Mouse (Mus musculus): ENCODE measurements around the gene Mbd5. TPM values are rescaled to one million over a fixed set of nuclear protein-coding genes. Genes with fewer than 3 reads are reported as not detected.
A peak's percentile ranks its signal among the peaks of the same experiment; 100 is the strongest.

The Mbd5 gene
- 29.0 and 29.8 TPM in 2 replicates for polyA plus RNA-seq (2014; fragmentation: Nextera tagmentation; extraction: Ambion mirVana)

GRCm38 (mm10) chr2:48948841-48949584, at the start of gene Mbd5:
Mbd5 (plus strand) TSS chr2:48949508.
- WGBS = 1% methylated on average over 49 of the region's 49 CpGs
- ATAC-seq (ENCODE audit: insufficient read depth) (peak; percentile 99), DNase-seq (peak; percentile 96)
- peak within 1 kb of the TSS; percentile 94 for H3K4me3 ChIP-seq (ENCODE audit: low read depth, low read length)
- no peaks in the 10 kb centered on the region for H3K9me3 ChIP-seq (ENCODE audit: low read depth, low read length)
- TF ChIP-seq CTCF (IDR thresholded peaks at IDR 0.05; ENCODE audit: low read depth) = no peak
- H3K4me1 ChIP-seq (ENCODE audit: insufficient read depth) = peaks cover 4% of the 10 kb centered on the region; the same call in 1 of the 2 replicates
- H3K4me2 ChIP-seq = peak within 1 kb of the TSS; percentile 74
- no peaks in the 10 kb centered on the region for H3K36me3 ChIP-seq (ENCODE audit: insufficient read depth)
- peak within 1 kb of the TSS; percentile 94 for H3K27ac ChIP-seq (ENCODE audit: low read depth)
- no peaks in the 10 kb centered on the region for H3K27me3 ChIP-seq (ENCODE audit: insufficient read depth, low read length)
- H3K9ac ChIP-seq = peak within 1 kb of the TSS; percentile 93

GRCm38 (mm10) chr2:48908866-48909265, 40.4 kb upstream of the Mbd5 start:
- Histone ChIP-seq H3K36me3 (ENCODE audit: insufficient read depth) (peaks cover 44% of the 10 kb centered on the region), H3K27me3 (ENCODE audit: insufficient read depth, low read length) (no peaks in the 10 kb centered on the region), H3K4me3 (ENCODE audit: low read depth, low read length) (no peak overlapping the region), H3K4me2 (no peak overlapping the region), H3K27ac (ENCODE audit: low read depth) (no peak overlapping the region), H3K9me3 (ENCODE audit: low read depth, low read length) (no peaks in the 10 kb centered on the region), H3K9ac (no peak overlapping the region), H3K4me1 (ENCODE audit: insufficient read depth) (no peaks in the 10 kb centered on the region)
- DNase-seq = peak; percentile 70
- no peak for ATAC-seq (ENCODE audit: insufficient read depth)
- WGBS = 40% methylated on average over 2 of the region's 2 CpGs
- TF ChIP-seq CTCF (IDR thresholded peaks at IDR 0.05; ENCODE audit: low read depth) = peak; percentile 54; the same call in 1 of the 2 replicates

- Histone ChIP-seq H3K9ac (no peak overlapping the region), H3K4me1 (ENCODE audit: insufficient read depth) (no peaks in the 10 kb centered on the region)
These were observed 35.1 kb upstream of the Mbd5 start for GRCm38 (mm10) chr2:48914185-48914584.

GRCm38 (mm10) chr2:48915832-48916231, 33.5 kb upstream of the Mbd5 start:
- no peak for TF ChIP-seq CTCF (IDR thresholded peaks at IDR 0.05; ENCODE audit: low read depth)
- no peak overlapping the region for H3K4me2 ChIP-seq
- DNase-seq (no peak), ATAC-seq (ENCODE audit: insufficient read depth) (no peak)
- H3K27me3 ChIP-seq (ENCODE audit: insufficient read depth, low read length) = no peaks in the 10 kb centered on the region
- H3K36me3 ChIP-seq (ENCODE audit: insufficient read depth) = peaks cover 36% of the 10 kb centered on the region
- H3K4me3 ChIP-seq (ENCODE audit: low read depth, low read length) = no peak overlapping the region
- H3K9me3 ChIP-seq (ENCODE audit: low read depth, low read length) = no peaks in the 10 kb centered on the region
- H3K9ac ChIP-seq = no peak overlapping the region
- H3K4me1 ChIP-seq (ENCODE audit: insufficient read depth) = no peaks in the 10 kb centered on the region
- H3K27ac ChIP-seq (ENCODE audit: low read depth) = no peak overlapping the region

More at GRCm38 (mm10) chr2:48914185-48914584, 35.1 kb upstream of the Mbd5 start:
- ATAC-seq (ENCODE audit: insufficient read depth) (no peak), DNase-seq (no peak)
- Histone ChIP-seq H3K36me3 (ENCODE audit: insufficient read depth) (peaks cover 41% of the 10 kb centered on the region), H3K9me3 (ENCODE audit: low read depth, low read length) (no peaks in the 10 kb centered on the region), H3K4me2 (no peak overlapping the region), H3K27ac (ENCODE audit: low read depth) (no peak overlapping the region), H3K27me3 (ENCODE audit: insufficient read depth, low read length) (no peaks in the 10 kb centered on the region), H3K4me3 (ENCODE audit: low read depth, low read length) (no peak overlapping the region)
- no peak for TF ChIP-seq CTCF (IDR thresholded peaks at IDR 0.05; ENCODE audit: low read depth)
- 75% methylated on average over 1 of the region's 1 CpGs for WGBS

GRCm38 (mm10) chr2:48935058-48935457, 14.2 kb upstream of the Mbd5 start:
- Histone ChIP-seq H3K36me3 (ENCODE audit: insufficient read depth) (peaks cover 35% of the 10 kb centered on the region), H3K9ac (no peak overlapping the region), H3K4me2 (no peak overlapping the region), H3K4me1 (ENCODE audit: insufficient read depth) (no peaks in the 10 kb centered on the region), H3K9me3 (ENCODE audit: low read depth, low read length) (no peaks in the 10 kb centered on the region), H3K27me3 (ENCODE audit: insufficient read depth, low read length) (no peaks in the 10 kb centered on the region), H3K27ac (ENCODE audit: low read depth) (no peak overlapping the region), H3K4me3 (ENCODE audit: low read depth, low read length) (no peak overlapping the region)
- WGBS = 83% methylated on average over 2 of the region's 2 CpGs
- ATAC-seq (ENCODE audit: insufficient read depth) = no peak
- TF ChIP-seq CTCF (IDR thresholded peaks at IDR 0.05; ENCODE audit: low read depth) = no peak
- DNase-seq = no peak

- TF ChIP-seq CTCF (IDR thresholded peaks at IDR 0.05; ENCODE audit: low read depth) = no peak
These were observed 1.5 kb upstream of the Mbd5 start for GRCm38 (mm10) chr2:48947761-48948160.

GRCm38 (mm10) chr2:48949743-48950251, 489 bp downstream of the Mbd5 start:
- H3K4me2 ChIP-seq = peak overlapping the region; percentile 68
- peak overlapping the region; percentile 94 for H3K4me3 ChIP-seq (ENCODE audit: low read depth, low read length)
- 0% methylated on average over 9 of the region's 9 CpGs for WGBS
- peaks cover 4% of the 10 kb centered on the region; the same call in 1 of the 2 replicates for H3K4me1 ChIP-seq (ENCODE audit: insufficient read depth)
- no peaks in the 10 kb centered on the region for H3K27me3 ChIP-seq (ENCODE audit: insufficient read depth, low read length)
- no peaks in the 10 kb centered on the region for H3K36me3 ChIP-seq (ENCODE audit: insufficient read depth)
- H3K27ac ChIP-seq (ENCODE audit: low read depth) = peak overlapping the region; percentile 94
- no peak for TF ChIP-seq CTCF (IDR thresholded peaks at IDR 0.05; ENCODE audit: low read depth)
- DNase-seq = peak; percentile 64
- ATAC-seq (ENCODE audit: insufficient read depth) = peak; percentile 70
- no peaks in the 10 kb centered on the region for H3K9me3 ChIP-seq (ENCODE audit: low read depth, low read length)
- peak overlapping the region; percentile 80 for H3K9ac ChIP-seq

More at GRCm38 (mm10) chr2:48947761-48948160, 1.5 kb upstream of the Mbd5 start:
- no peaks in the 10 kb centered on the region for H3K27me3 ChIP-seq (ENCODE audit: insufficient read depth, low read length)
- ATAC-seq (ENCODE audit: insufficient read depth) (no peak), DNase-seq (no peak)
- no peaks in the 10 kb centered on the region for H3K36me3 ChIP-seq (ENCODE audit: insufficient read depth)
- no peak overlapping the region for H3K27ac ChIP-seq (ENCODE audit: low read depth)
- no peaks in the 10 kb centered on the region for H3K9me3 ChIP-seq (ENCODE audit: low read depth, low read length)
- 65% methylated on average over 3 of the region's 3 CpGs for WGBS
- peaks cover 4% of the 10 kb centered on the region; the same call in 1 of the 2 replicates for H3K4me1 ChIP-seq (ENCODE audit: insufficient read depth)
- H3K9ac ChIP-seq = peak overlapping the region; percentile 93
- peak overlapping the region; percentile 94 for H3K4me3 ChIP-seq (ENCODE audit: low read depth, low read length)
- H3K4me2 ChIP-seq = peak overlapping the region; percentile 74

Measured in lung, embryonic 14.5 days (tissue).